Mouse (Mus musculus) forebrain, embryonic 12.5 days (tissue): ENCODE measurements around the gene Tet3. TPM values are rescaled to one million over a fixed set of nuclear protein-coding genes. Genes with fewer than 3 reads are reported as not detected.
A peak's percentile ranks its signal among the peaks of the same experiment; 100 is the strongest.
"Not testable (repeated sequence)": the region's sequence is repeated elsewhere in the genome, so short reads cannot be mapped to it uniquely, and the experiment has no call there.

Experiments used
- ATAC-seq: fragments of 200-750 bp; cut with Nextera tagmentation; 2 replicates; pipeline ENCODE4 v1.8.0; 2017; ENCODE audit warnings: moderate TSS enrichment; ENCODE audit not compliant: low FRiP score
- H3K27ac ChIP-seq: fragments of 300-500 bp; sonication (generic); 2 replicates; pipeline ENCODE4 v1.5.1; 2016; ENCODE audit warnings: mild to moderate bottlenecking
- H3K27me3 ChIP-seq: fragments of 300-500 bp; sonication (generic); 2 replicates; pipeline ENCODE4 v1.6.1; 2016; ENCODE audit warnings: mild to moderate bottlenecking
- H3K36me3 ChIP-seq: fragments of 300-500 bp; sonication (generic); replicated peaks from 2 replicates; pipeline ENCODE4 v1.6.1; 2016; ENCODE audit warnings: mild to moderate bottlenecking
- H3K4me1 ChIP-seq: fragments of 300-500 bp; sonication (generic); 2 replicates; pipeline ENCODE4 v1.6.1; 2016
- H3K4me2 ChIP-seq: fragments of 300-500 bp; sonication (generic); 2 replicates; pipeline ENCODE4 v1.6.1; 2016; ENCODE audit warnings: mild to moderate bottlenecking, moderate library complexity
- H3K4me3 ChIP-seq: fragments of 300-500 bp; sonication (generic); replicated peaks from 2 replicates; pipeline ENCODE4 v1.5.1; 2016; ENCODE audit warnings: mild to moderate bottlenecking
- H3K9ac ChIP-seq: fragments of 300-500 bp; sonication (generic); 2 replicates; pipeline ENCODE4 v1.6.1; 2016; ENCODE audit warnings: mild to moderate bottlenecking
- H3K9me3 ChIP-seq: fragments of 300-500 bp; sonication (generic); 2 replicates; pipeline ENCODE4 v1.6.1; 2016
- WGBS: fragments of 180-500 bp; shearing (Covaris S2); methylation state at CpG from one replicate; pipeline ENCODE4 v1.1.7; 2016; 5-methylcytosine and 5-hydroxymethylcytosine counted together
- polyA plus RNA-seq: library from polyadenylated mRNA; unstranded; fragments of >200 nt; fragmentation: Nextera tagmentation; extraction: Ambion mirVana; gene quantifications from 2 replicates; pipeline ENCODE4 v1.2.1, GENCODE M21; 2016

Tet3 gene
- polyA plus RNA-seq, 1 experiment from 2014 or later: 62.7 TPM

GRCm38 (mm10) chr6:83347916-83348315, 111.0 kb downstream of the Tet3 start:
- Histone ChIP-seq H3K9me3 (no peaks in the 10 kb centered on the region), H3K36me3 (peaks cover 6% of the 10 kb centered on the region; the same call in 1 of the 2 replicates), H3K9ac (no peak overlapping the region), H3K27ac (no peak overlapping the region), H3K4me3 (no peak overlapping the region), H3K4me1 (peaks cover 16% of the 10 kb centered on the region), H3K4me2 (no peak overlapping the region), H3K27me3 (no peaks in the 10 kb centered on the region)
- WGBS: 92% methylated on average over 3 of the region's 3 CpGs
- ATAC-seq: no peak

DNA sequence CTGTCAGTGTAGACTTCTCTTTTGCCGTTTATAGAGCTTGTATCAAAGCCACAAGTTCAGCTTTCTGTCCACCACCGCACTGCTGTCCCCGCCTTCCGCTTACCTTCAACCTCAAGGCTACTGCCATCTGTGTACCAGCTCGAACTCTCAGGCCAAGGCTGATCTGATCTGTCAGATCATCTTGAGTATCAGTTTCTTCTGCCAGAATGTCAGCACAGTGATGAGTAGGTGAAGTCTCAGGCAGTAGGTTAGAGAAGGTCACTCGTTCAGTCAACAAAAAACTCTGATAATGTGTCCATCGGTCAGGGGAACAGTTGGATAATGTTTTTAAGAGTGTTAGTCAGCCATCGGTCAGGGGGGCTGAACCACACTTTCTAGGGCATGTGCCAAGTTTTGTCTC, 113.6 kb downstream of the Tet3 start:
- not testable (repeated sequence) for H3K27me3 ChIP-seq, H3K9me3 ChIP-seq, H3K27ac ChIP-seq, H3K9ac ChIP-seq, H3K4me2 ChIP-seq, H3K4me3 ChIP-seq, ATAC-seq
- peaks cover 30% of the 10 kb centered on the region for H3K36me3 ChIP-seq
- 92% methylated on average over 8 of the region's 8 CpGs for WGBS
- peaks cover 10% of the 10 kb centered on the region for H3K4me1 ChIP-seq

- ATAC-seq: no peak
- Histone ChIP-seq H3K4me2 (no peak overlapping the region), H3K9ac (no peak overlapping the region), H3K36me3 (peaks cover 50% of the 10 kb centered on the region), H3K4me1 (no peaks in the 10 kb centered on the region), H3K4me3 (no peak overlapping the region), H3K27ac (no peak overlapping the region), H3K9me3 (no peaks in the 10 kb centered on the region), H3K27me3 (no peaks in the 10 kb centered on the region)
- WGBS: 92% methylated on average over 2 of the region's 2 CpGs
Observed at GRCm38 (mm10) chr6:83342957-83343356, 115.9 kb downstream of the Tet3 start.

GRCm38 (mm10) chr6:83341387-83341786, 117.5 kb downstream of the Tet3 start:
- no peak for ATAC-seq
- Histone ChIP-seq H3K9ac (no peak overlapping the region), H3K27me3 (no peaks in the 10 kb centered on the region), H3K27ac (no peak overlapping the region), H3K4me2 (no peak overlapping the region), H3K9me3 (no peaks in the 10 kb centered on the region), H3K4me1 (no peaks in the 10 kb centered on the region), H3K36me3 (peaks cover 59% of the 10 kb centered on the region), H3K4me3 (no peak overlapping the region)
- 79% methylated on average over 3 of the region's 3 CpGs for whole genome bisulfite sequencing

DNA sequence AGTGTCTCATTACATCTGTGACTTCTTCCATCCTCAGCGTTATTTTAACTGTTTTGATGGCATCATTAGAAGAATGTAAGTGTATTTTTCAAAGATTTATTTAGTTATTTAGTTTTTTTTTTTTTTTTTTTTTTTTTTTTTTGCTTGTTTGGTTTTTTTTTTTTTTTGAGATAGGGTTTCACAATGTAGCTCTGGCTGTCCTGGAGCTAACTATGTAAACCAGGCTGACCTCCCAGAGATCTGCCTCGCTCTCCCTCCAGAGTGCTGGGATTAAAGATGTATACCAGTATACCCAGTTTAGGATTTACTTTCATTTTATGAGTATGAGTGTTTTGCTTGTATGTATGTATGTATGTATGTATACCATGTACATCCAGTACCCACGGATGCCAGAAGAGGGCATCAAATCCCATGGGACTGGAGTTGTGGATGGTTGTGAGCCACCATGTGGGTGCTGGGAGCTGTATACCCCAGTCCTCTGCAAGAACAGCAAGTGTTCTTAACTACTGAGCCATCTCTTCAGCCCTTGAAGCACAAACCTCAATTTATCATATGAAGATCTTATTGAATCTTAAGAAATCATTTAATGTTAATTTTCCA, 131.2 kb downstream of the Tet3 start:
- Histone ChIP-seq H3K4me1 (peaks cover 14% of the 10 kb centered on the region), H3K27ac (no peak overlapping the region), H3K9me3 (no peaks in the 10 kb centered on the region), H3K9ac (no peak overlapping the region), H3K4me3 (no peak overlapping the region), H3K36me3 (peaks cover 30% of the 10 kb centered on the region), H3K27me3 (no peaks in the 10 kb centered on the region), H3K4me2 (no peak overlapping the region)
- 93% methylated on average over 3 of the region's 3 CpGs for WGBS
- ATAC-seq: no peak

DNA sequence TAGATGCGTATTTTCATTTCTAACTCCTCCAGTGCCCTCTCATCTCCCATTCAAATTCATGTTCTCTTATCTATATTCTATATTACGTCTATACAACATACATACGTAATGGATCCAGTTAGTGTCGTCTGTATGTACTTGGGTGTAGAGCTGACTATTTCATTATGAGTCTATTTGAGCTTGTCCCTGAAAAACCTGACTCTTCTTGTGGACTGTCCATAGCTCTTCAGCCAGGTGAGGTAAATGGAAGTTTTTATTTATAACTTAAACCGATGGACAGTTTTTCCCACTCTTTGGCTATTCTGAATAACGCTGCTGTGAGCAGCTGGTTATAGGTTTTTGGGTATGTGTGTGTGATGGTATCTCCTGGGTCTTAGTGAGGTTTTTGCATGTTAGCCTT, 132.1 kb downstream of the Tet3 start:
- H3K36me3 ChIP-seq: peaks cover 23% of the 10 kb centered on the region
- H3K4me1 ChIP-seq: peaks cover 14% of the 10 kb centered on the region
- no peaks in the 10 kb centered on the region for H3K27me3 ChIP-seq
- H3K27ac ChIP-seq: no peak overlapping the region
- H3K4me3 ChIP-seq: peak overlapping the region; percentile 97
- H3K9me3 ChIP-seq: no peaks in the 10 kb centered on the region
- H3K9ac ChIP-seq: peak overlapping the region; percentile 98
- no peak for ATAC-seq
- peak overlapping the region; percentile 78 for H3K4me2 ChIP-seq
- WGBS: 75% methylated on average over 6 of the region's 6 CpGs

- Histone ChIP-seq H3K27ac (peak overlapping the region; percentile 93), H3K4me3 (peak overlapping the region; percentile 97), H3K9me3 (no peaks in the 10 kb centered on the region), H3K27me3 (no peaks in the 10 kb centered on the region), H3K36me3 (peaks cover 19% of the 10 kb centered on the region), H3K4me1 (peaks cover 14% of the 10 kb centered on the region), H3K4me2 (peak overlapping the region; percentile 78), H3K9ac (peak overlapping the region; percentile 98)
- peak; percentile 39; the same call in 1 of the 2 replicates for ATAC-seq
- WGBS: 7% methylated on average over 6 of the region's 6 CpGs
Observed at GRCm38 (mm10) chr6:83326394-83326736, 132.5 kb downstream of the Tet3 start.

GRCm38 (mm10) chr6:83325525-83326393, 133.1 kb downstream of the Tet3 start, which contains the start of the genes Mthfd2 and Mob1a:
Mthfd2 (minus strand) TSS chr6:83325908.
Mob1a (plus strand) TSS chr6:83326016.
- Histone ChIP-seq H3K36me3 (peaks cover 14% of the 10 kb centered on the region), H3K9me3 (no peaks in the 10 kb centered on the region), H3K4me1 (peaks cover 14% of the 10 kb centered on the region), H3K4me3 (peak within 1 kb of the TSS; percentile 97), H3K27ac (peak within 1 kb of the TSS; percentile 93), H3K4me2 (peak within 1 kb of the TSS; percentile 78), H3K27me3 (no peaks in the 10 kb centered on the region), H3K9ac (peak within 1 kb of the TSS; percentile 98)
- 1% methylated on average over 65 of the region's 65 CpGs for WGBS
- peak; percentile 98 for ATAC-seq

GRCm38 (mm10) chr6:83323652-83324419, 135.0 kb downstream of the Tet3 start:
- ATAC-seq: no peak
- H3K4me3 ChIP-seq: no peak overlapping the region
- no peaks in the 10 kb centered on the region for H3K9me3 ChIP-seq
- no peak overlapping the region for H3K4me2 ChIP-seq
- WGBS: 73% methylated on average over 8 of the region's 8 CpGs
- H3K27me3 ChIP-seq: no peaks in the 10 kb centered on the region
- 0 out of 2 replicates have a peak, but pooled peaks cover under 1% of the 10 kb centered on the region for H3K36me3 ChIP-seq
- no peak overlapping the region for H3K9ac ChIP-seq
- peaks cover 14% of the 10 kb centered on the region for H3K4me1 ChIP-seq
- H3K27ac ChIP-seq: no peak overlapping the region

GRCm38 (mm10) chr6:83322794-83323193, 136.1 kb downstream of the Tet3 start:
- Histone ChIP-seq H3K4me3 (no peak overlapping the region), H3K4me2 (no peak overlapping the region), H3K9ac (no peak overlapping the region), H3K27ac (no peak overlapping the region), H3K9me3 (no peaks in the 10 kb centered on the region), H3K27me3 (no peaks in the 10 kb centered on the region), H3K36me3 (no peaks in the 10 kb centered on the region), H3K4me1 (peaks cover 14% of the 10 kb centered on the region)
- ATAC-seq: no peak
- 77% methylated on average over 2 of the region's 2 CpGs for WGBS

- 50% methylated on average over 1 of the region's 1 CpGs for WGBS
- Histone ChIP-seq H3K27ac (no peak overlapping the region), H3K4me2 (no peak overlapping the region), H3K4me3 (no peak overlapping the region), H3K4me1 (peaks cover 10% of the 10 kb centered on the region), H3K27me3 (no peaks in the 10 kb centered on the region), H3K9ac (no peak overlapping the region), H3K9me3 (no peaks in the 10 kb centered on the region), H3K36me3 (no peaks in the 10 kb centered on the region)
- no peak for ATAC-seq
Observed at GRCm38 (mm10) chr6:83321927-83322326, 137.0 kb downstream of the Tet3 start.

DNA sequence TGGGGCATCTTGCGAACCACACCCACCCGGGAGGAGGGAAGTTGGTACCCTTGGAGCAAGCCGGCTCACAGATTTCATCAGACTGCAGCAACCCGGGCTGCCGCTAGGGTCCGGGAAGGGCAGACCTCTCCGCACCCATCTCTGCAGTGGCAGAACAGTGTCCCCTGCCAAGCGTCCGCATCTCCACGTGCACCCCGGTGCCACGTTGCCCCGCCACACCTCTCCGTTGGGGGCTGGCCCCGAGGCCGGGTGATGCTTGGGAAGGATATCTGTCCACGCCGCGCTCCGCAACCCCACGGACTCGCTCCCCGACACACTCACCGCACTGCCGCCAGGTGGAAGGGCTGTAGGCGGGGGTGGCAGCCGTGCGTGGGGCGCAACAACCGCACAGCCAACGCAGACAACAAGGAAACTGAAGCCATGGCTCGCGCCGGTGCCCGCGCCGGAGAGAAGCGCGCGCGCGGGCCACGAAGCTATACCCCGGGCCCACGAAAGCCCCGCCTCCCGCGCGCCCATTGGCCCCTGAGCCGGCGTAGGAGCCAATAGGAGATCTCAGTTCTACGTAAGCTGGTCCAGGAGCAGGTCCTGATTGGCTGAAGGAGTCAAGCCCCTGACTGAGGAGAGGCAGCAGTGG, 141.7 kb downstream of the Tet3 start:
- Histone ChIP-seq H3K9me3 (no peaks in the 10 kb centered on the region), H3K27me3 (no peaks in the 10 kb centered on the region), H3K4me1 (peaks cover 16% of the 10 kb centered on the region), H3K9ac (peak overlapping the region; percentile 86), H3K4me2 (peak overlapping the region; percentile 77), H3K4me3 (peak overlapping the region; percentile 93), H3K36me3 (peaks cover 11% of the 10 kb centered on the region), H3K27ac (peak overlapping the region; percentile 65; the same call in 1 of the 2 replicates)
- ATAC-seq: peak; percentile 99
- under 1% methylated on average over 52 of the region's 52 CpGs for WGBS
